Mouse (Mus musculus) brain, adult 2 months (tissue): ENCODE data around the gene Pik3ca.
A peak's percentile ranks its signal among the peaks of the same experiment; 100 is the strongest.

Experiments
- DNase-seq: peaks from one replicate; pipeline ENCODE4 v3.0.0; 2011; ENCODE audit warnings: low read depth, low spot score

Pik3ca gene

GRCm38 (mm10) chr3:32496711-32497070 lies 99.2 kb downstream of the Pik3ca start:
- DNase-seq = peak; percentile 50

- DNase-seq = no peak
Observed at GRCm38 (mm10) chr3:32500346-32500745, 102.9 kb downstream of the Pik3ca start.

- DNase-seq = no peak
Observed at GRCm38 (mm10) chr3:32505841-32506240, 108.4 kb downstream of the Pik3ca start.

GRCm38 (mm10) chr3:32506366-32507225 lies 109.1 kb downstream of the Pik3ca start:
- no peak for DNase-seq

- peak; percentile 91 for DNase-seq
Observed at GRCm38 (mm10) chr3:32508666-32509324, 111.3 kb downstream of the Pik3ca start.

- peak; percentile 48 for DNase-seq
Observed at GRCm38 (mm10) chr3:32509496-32510374, 112.3 kb downstream of the Pik3ca start, which contains the start of gene Zfp639. Zfp639 (plus strand) TSS chr3:32510259.

- DNase-seq = peak; percentile 96
Observed at GRCm38 (mm10) chr3:32510375-32511190, 113.1 kb downstream of the Pik3ca start.

- peak; percentile 56 for DNase-seq
Observed at GRCm38 (mm10) chr3:32511191-32511550, 113.7 kb downstream of the Pik3ca start.

- DNase-seq = no peak
Observed at GRCm38 (mm10) chr3:32512686-32513284, 115.3 kb downstream of the Pik3ca start.

GRCm38 (mm10) chr3:32513528-32513927 lies 116.1 kb downstream of the Pik3ca start:
- no peak for DNase-seq
